Mouse (Mus musculus): ENCODE data around the gene Gm5286.
"Not testable (repeated sequence)": the region's sequence is repeated elsewhere in the genome, so short reads cannot be mapped to it uniquely, and the experiment has no call there.

Gene Gm5286

DNA sequence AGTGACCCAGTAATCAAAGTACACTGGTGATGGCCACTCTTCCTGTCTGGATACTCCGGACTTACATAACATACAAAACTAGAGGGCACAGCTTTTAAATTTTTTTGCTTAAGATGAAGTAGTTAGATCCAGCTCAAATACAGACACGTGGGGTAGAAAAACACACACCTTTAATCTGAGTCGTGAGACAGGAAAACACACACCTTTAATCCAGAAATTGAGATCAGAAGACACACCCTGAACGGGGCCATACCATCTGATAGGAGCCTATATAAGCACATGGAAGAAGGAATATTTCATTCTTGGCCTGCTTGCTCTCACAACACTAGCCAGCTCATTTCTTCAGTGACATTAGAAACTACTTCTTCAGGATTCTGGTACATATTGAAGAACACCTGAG lies at the start of gene Gm5286:
Gene Gm5286, plus strand, starts transcription at position 301 of the 400 bp plus-strand sequence.
- DNase-seq = not testable (repeated sequence)

DNA sequence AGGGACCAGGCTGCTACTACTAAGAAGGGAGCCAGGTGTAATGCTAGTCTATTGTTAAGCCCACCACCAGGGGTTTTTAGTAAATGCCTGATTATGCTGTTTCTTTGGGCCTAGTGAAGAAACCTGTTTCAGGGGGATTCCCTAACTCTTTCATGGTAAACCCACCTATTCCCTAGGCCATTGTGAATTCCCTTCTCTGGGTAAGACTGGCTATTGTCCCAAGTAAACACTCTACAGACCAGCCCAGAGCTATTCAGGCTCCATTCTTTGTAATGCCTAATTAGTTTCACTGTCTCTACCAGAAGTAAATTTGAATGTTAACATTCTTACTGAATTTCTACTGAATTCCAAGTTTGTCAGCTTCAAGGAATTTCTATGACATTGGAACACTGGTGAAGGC lies 29.2 kb upstream of the Gm5286 start:
- not testable (repeated sequence) for DNase-seq

DNA sequence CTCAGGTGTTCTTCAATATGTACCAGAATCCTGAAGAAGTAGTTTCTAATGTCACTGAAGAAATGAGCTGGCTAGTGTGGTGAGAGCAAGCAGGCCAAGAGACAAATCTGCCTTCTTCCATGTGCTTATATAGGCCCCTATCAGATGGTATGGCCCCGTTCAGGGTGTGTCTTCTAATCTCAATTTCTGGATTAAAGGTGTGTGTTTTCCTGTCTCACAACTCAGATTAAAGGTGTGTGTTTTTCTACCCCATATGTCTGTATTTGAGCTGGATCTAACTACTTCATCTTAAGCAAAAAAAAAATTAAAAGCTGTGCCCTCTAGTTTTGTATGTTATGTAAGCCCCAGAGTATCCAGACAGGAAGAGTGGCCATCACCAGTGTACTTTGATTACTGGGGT lies 18.4 kb upstream of the Gm5286 start, which contains the start of gene Gm10696:
Gene Gm10696, minus strand, starts transcription at position 101 of the 400 bp plus-strand sequence.
- not testable (repeated sequence) for DNase-seq
